Mouse (Mus musculus) G1E (cell line): ENCODE results near the gene Kctd12. TPM values are rescaled to one million over a fixed set of nuclear protein-coding genes. Genes with fewer than 3 reads are reported as not detected.

Experiments
- ATAC-seq: 2 replicates; pipeline ENCODE4 v1.8.0; 2016; ENCODE audit warnings: mild to moderate bottlenecking; ENCODE audit not compliant: insufficient number of reproducible peaks, poor library complexity, low FRiP score, severe bottlenecking; ENCODE audit errors: extremely low read depth
- DNase-seq: peaks from one replicate; pipeline ENCODE4 v3.0.0; 2012; ENCODE audit warnings: low spot score
- H3K27me3 ChIP-seq: 2 replicates; pipeline ENCODE4 v1.6.1; 2012; ENCODE audit warnings: mild to moderate bottlenecking, low read length, inconsistent platforms; ENCODE audit not compliant: insufficient read depth
- H3K36me3 ChIP-seq: replicated peaks from 2 replicates; pipeline ENCODE3; 2012; ENCODE audit warnings: mild to moderate bottlenecking, inconsistent platforms
- H3K4me1 ChIP-seq: 2 replicates; pipeline ENCODE4 v1.6.1; 2012; ENCODE audit warnings: low read depth, low read length, inconsistent platforms, mixed read lengths; ENCODE audit not compliant: insufficient read depth
- H3K4me3 ChIP-seq: 2 replicates; pipeline ENCODE4 v1.5.1; 2012; ENCODE audit warnings: low read depth, mild to moderate bottlenecking, inconsistent platforms, low read length, moderate library complexity, mixed read lengths
- H3K9me3 ChIP-seq: replicated peaks from 2 replicates; pipeline ENCODE4 v1.6.1; 2012; ENCODE audit warnings: inconsistent platforms
- CTCF ChIP-seq: IDR thresholded peaks from 2 replicates; pipeline ENCODE4 v1.5.1; 2012; ENCODE audit warnings: low read depth, low read length, inconsistent platforms, mixed read lengths
- GATA1 ChIP-seq: IDR thresholded peaks from 2 replicates; pipeline ENCODE4 v1.6.1; 2012; ENCODE audit warnings: borderline replicate concordance, low read length, inconsistent platforms, mixed read lengths
- GATA2 ChIP-seq: IDR thresholded peaks from 2 replicates; pipeline ENCODE4 v1.6.1; 2012; ENCODE audit warnings: low read depth, low read length, inconsistent platforms, borderline replicate concordance
- POLR2AphosphoS5 ChIP-seq: IDR thresholded peaks from 2 replicates; pipeline ENCODE4 v1.6.1; 2012; ENCODE audit warnings: low read depth, low read length, inconsistent platforms; ENCODE audit not compliant: insufficient replicate concordance
- TAL1 ChIP-seq: conservative IDR thresholded peaks from 2 replicates; pipeline ENCODE4 v1.6.1; 2012; ENCODE audit warnings: low read depth, low read length, inconsistent platforms, mixed read lengths
- polyA plus RNA-seq: library from polyadenylated mRNA; stranded (reverse); fragments of >175 nt; gene quantifications from 2 replicates; pipeline ENCODE4 v1.2.3, GENCODE M21; 2012
- total RNA-seq, 2 experiments: library from RNA; stranded (forward) in 1 of 2; stranded (reverse) in 1 of 2; fragments of 200-1000 nt in 1 of 2; fragments of >200 nt in 1 of 2; fragmentation: Nextera tagmentation in 1 of 2; gene quantifications; 2 replicates each; pipeline ENCODE4 v1.2.3; 2014 to 2017

The Kctd12 gene
- total RNA-seq (2014; fragmentation: Nextera tagmentation), result 2.0 TPM in 1 of 2 replicates, not detected in the other
- under 0.01 and 0.05 TPM in 2 replicates for total RNA-seq (2017)
- polyA plus RNA-seq, result 0.01 TPM in 1 of 2 replicates, not detected in the other

GRCm38 (mm10) chr14:102982627-102983540 is at the start of gene Kctd12:
Kctd12 (minus strand) TSS chr14:102982637.
- H3K36me3 ChIP-seq, result no peaks in the 10 kb centered on the region
- peaks cover 35% of the 10 kb centered on the region for H3K9me3 ChIP-seq
- no peak for ATAC-seq
- H3K27me3 ChIP-seq, result no peaks in the 10 kb centered on the region
- no peak for DNase-seq
- peak within 1 kb of the TSS; percentile 24; the same call in 1 of the 2 replicates for H3K4me3 ChIP-seq
- no peaks in the 10 kb centered on the region for H3K4me1 ChIP-seq
- TF ChIP-seq GATA1, result no peak
- no peak for TF ChIP-seq TAL1
- no peak for TF ChIP-seq CTCF
- TF ChIP-seq GATA2, result no peak
- no peak for TF ChIP-seq POLR2AphosphoS5

- ATAC-seq, result no peak
- H3K9me3 ChIP-seq, result no peaks in the 10 kb centered on the region
- H3K27me3 ChIP-seq, result no peaks in the 10 kb centered on the region
- no peaks in the 10 kb centered on the region for H3K36me3 ChIP-seq
- no peak for DNase-seq
- no peaks in the 10 kb centered on the region for H3K4me1 ChIP-seq
- no peak for TF ChIP-seq CTCF
- no peak for TF ChIP-seq GATA1
- TF ChIP-seq GATA2, result no peak
- TF ChIP-seq TAL1, result no peak
- TF ChIP-seq POLR2AphosphoS5, result no peak
- no peak overlapping the region for H3K4me3 ChIP-seq
Observed at GRCm38 (mm10) chr14:103029203-103029602, 46.8 kb upstream of the Kctd12 start.

GRCm38 (mm10) chr14:103020046-103020445 is 37.6 kb upstream of the Kctd12 start:
- no peak for ATAC-seq
- Histone ChIP-seq H3K4me1 (no peaks in the 10 kb centered on the region), H3K4me3 (no peak overlapping the region), H3K36me3 (no peaks in the 10 kb centered on the region), H3K9me3 (no peaks in the 10 kb centered on the region), H3K27me3 (no peaks in the 10 kb centered on the region)
- no peak for DNase-seq
- TF ChIP-seq CTCF (no peak), TAL1 (no peak), GATA2 (no peak), POLR2AphosphoS5 (no peak), GATA1 (no peak)

GRCm38 (mm10) chr14:103017009-103017408 is 34.6 kb upstream of the Kctd12 start:
- no peaks in the 10 kb centered on the region for H3K9me3 ChIP-seq
- TF ChIP-seq CTCF (no peak), TAL1 (no peak), POLR2AphosphoS5 (no peak), GATA1 (no peak), GATA2 (no peak)
- H3K4me3 ChIP-seq, result no peak overlapping the region
- DNase-seq (no peak), ATAC-seq (no peak)
- H3K4me1 ChIP-seq, result no peaks in the 10 kb centered on the region
- no peaks in the 10 kb centered on the region for H3K36me3 ChIP-seq
- no peaks in the 10 kb centered on the region for H3K27me3 ChIP-seq

- Histone ChIP-seq H3K4me3 (no peak overlapping the region), H3K27me3 (no peaks in the 10 kb centered on the region), H3K4me1 (no peaks in the 10 kb centered on the region), H3K9me3 (no peaks in the 10 kb centered on the region), H3K36me3 (no peaks in the 10 kb centered on the region)
- peak; percentile 21 for DNase-seq
- ATAC-seq, result peak; percentile 83
- TF ChIP-seq POLR2AphosphoS5, result no peak
- no peak for TF ChIP-seq TAL1
- TF ChIP-seq CTCF, result peak; percentile 61; the same call in 1 of the 2 replicates
Observed at GRCm38 (mm10) chr14:103012563-103013150, 30.2 kb upstream of the Kctd12 start.

- Histone ChIP-seq H3K9me3 (no peaks in the 10 kb centered on the region), H3K36me3 (no peaks in the 10 kb centered on the region), H3K27me3 (no peaks in the 10 kb centered on the region), H3K4me1 (no peaks in the 10 kb centered on the region), H3K4me3 (no peak overlapping the region)
- peak; percentile 9 for DNase-seq
- no peak for TF ChIP-seq POLR2AphosphoS5
- no peak for TF ChIP-seq GATA1
- TF ChIP-seq TAL1, result no peak
- peak; percentile 42; the same call in 1 of the 2 replicates for TF ChIP-seq CTCF
- ATAC-seq, result no peak
Observed at GRCm38 (mm10) chr14:103011782-103012181, 29.3 kb upstream of the Kctd12 start.
